Mouse (Mus musculus): ENCODE data around the gene Rad54l. TPM values are rescaled to one million over a fixed set of nuclear protein-coding genes. Genes with fewer than 3 reads are reported as not detected.

Rad54l gene
- total and polyA plus RNA-seq, 3 experiments = 22.8 to 53.3 (median 28.8) TPM

GRCm38 (mm10) chr4:116150156-116150861, 26.8 kb upstream of the Rad54l start (continued):
- TF ChIP-seq USF1 (IDR thresholded peaks at IDR 0.05; ENCODE audit: low read depth, low read length) (no peak), CTCF (conservative IDR thresholded peaks at IDR 0.05 in 1 of 2, IDR thresholded peaks at IDR 0.05 in 1 of 2; ENCODE audit: low read depth in 2 of 2, low read length in 2 of 2) (no peak), SIN3A (IDR thresholded peaks at IDR 0.05; ENCODE audit: low read length) (peak; percentile 74; the same call in 1 of the 2 replicates), KAT2A (IDR thresholded peaks at IDR 0.05; ENCODE audit: insufficient replicate concordance, low read length) (no peak), USF2 (conservative IDR thresholded peaks at IDR 0.05; ENCODE audit: low read depth, low read length) (no peak), MAFK (IDR thresholded peaks at IDR 0.05; ENCODE audit: insufficient replicate concordance, low read length) (no peak), JUND (conservative IDR thresholded peaks at IDR 0.05; ENCODE audit: low read depth, low read length) (no peak), NELFE (IDR thresholded peaks at IDR 0.05; ENCODE audit: low read depth, low read length) (peak; percentile 84), NRF1 (IDR thresholded peaks at IDR 0.05; ENCODE audit: low read depth, low read length) (0 out of 2 replicates have a peak, but pooled peaks have one; percentile 8), RCOR1 (conservative IDR thresholded peaks at IDR 0.05; ENCODE audit: low read depth, low read length) (no peak; the same call in 1 of the 2 replicates), MAX (IDR thresholded peaks at IDR 0.05; ENCODE audit: low read length) (no peak), EP300 (IDR thresholded peaks at IDR 0.05; ENCODE audit: low read length) (no peak), CHD1 (IDR thresholded peaks at IDR 0.05; ENCODE audit: low read depth, low read length) (no peak), POLR2AphosphoS2 (IDR thresholded peaks at IDR 0.05; ENCODE audit: low read depth, low read length) (peak; percentile 64; the same call in 1 of the 2 replicates), HCFC1 (IDR thresholded peaks at IDR 0.05; ENCODE audit: low read depth, low read length) (peak; percentile 41; the same call in 1 of the 2 replicates), MAZ (IDR thresholded peaks at IDR 0.05; ENCODE audit: low read depth, low read length) (no peak), ZKSCAN1 (IDR thresholded peaks at IDR 0.05; ENCODE audit: borderline replicate concordance, low read depth, low read length) (no peak)

GRCm38 (mm10) chr4:116149812-116150155, 26.3 kb upstream of the Rad54l start:
- peak overlapping the region; percentile 86 for H3K9ac ChIP-seq (ENCODE audit: insufficient read depth, low read depth)
- TF ChIP-seq USF1 (IDR thresholded peaks at IDR 0.05; ENCODE audit: low read depth, low read length) (no peak), TBP (conservative IDR thresholded peaks at IDR 0.05; ENCODE audit: low read depth, low read length) (no peak), CTCF (conservative IDR thresholded peaks at IDR 0.05 in 1 of 2, IDR thresholded peaks at IDR 0.05 in 1 of 2; ENCODE audit: low read depth in 2 of 2, low read length in 2 of 2) (no peak), MAZ (IDR thresholded peaks at IDR 0.05; ENCODE audit: low read depth, low read length) (no peak), EP300 (IDR thresholded peaks at IDR 0.05; ENCODE audit: low read length) (no peak), ZMIZ1 (IDR thresholded peaks at IDR 0.05; ENCODE audit: low read depth, low read length) (no peak), CHD1 (IDR thresholded peaks at IDR 0.05; ENCODE audit: low read depth, low read length) (no peak), ZKSCAN1 (IDR thresholded peaks at IDR 0.05; ENCODE audit: borderline replicate concordance, low read depth, low read length) (no peak)
- DNase-seq (ENCODE audit: extremely low read depth) = no peak
- no peaks in the 10 kb centered on the region for H3K27me3 ChIP-seq (replicated peaks)
- H3K4me1 ChIP-seq (ENCODE audit: control insufficient read depth in 1 of 2, insufficient read depth in 2 of 2) = peaks cover 6 to 18% of the 10 kb centered on the region in 2 experiments; a peak in 2 of 4 replicates
- peak overlapping the region; percentile 62; the same call in 1 of the 2 replicates for H3K4me2 ChIP-seq (ENCODE audit: insufficient read depth, low read depth, poor library complexity, severe bottlenecking)
- H3K79me2 ChIP-seq (replicated peaks; ENCODE audit: control insufficient read depth, extremely low read depth, insufficient read depth, poor library complexity, severe bottlenecking) = peaks cover 11% of the 10 kb centered on the region
- no peak overlapping the region for H3K27ac ChIP-seq (ENCODE audit: insufficient read depth, low read depth)
- H3K4me3 ChIP-seq (replicated peaks in 1 of 3; ENCODE audit: low read depth in 2 of 3, low read length in 2 of 3, poor library complexity in 1 of 3) = peak overlapping the region; percentile 71 to 87 (median 81)
- in situ Hi-C loops (cut with MboI; ENCODE audit: low pct_ligation_motif_present, low pct_unique_long_range_greater_than_20kb, low sequenced_read_pairs) (loop anchor here (25.0 kb wide), 2 partner anchors 188 to 663 kb away; partner anchors contain the start of genes Hpdl, Mutyh and Toe1), dilution Hi-C loops (cut with MboI; ENCODE audit: extremely low pct_ligation_motif_present, extremely low pct_unique_long_range_greater_than_20kb, low sequenced_read_pairs) (no loop called here)
- H3K36me3 ChIP-seq (replicated peaks in 1 of 2; ENCODE audit: control insufficient read depth in 1 of 2, insufficient read depth in 1 of 2, low read length in 1 of 2) = peaks cover 28 to 34% of the 10 kb centered on the region in 2 experiments
- H3K9me3 ChIP-seq (replicated peaks; ENCODE audit: low read length) = peaks cover 5% of the 10 kb centered on the region

Data from CH12.LX (cell line).